Mouse (Mus musculus) frontal cortex, postnatal 14 days (tissue): Measurements from ENCODE around the gene Fa2h.

Experiments
- DNase-seq, 2 experiments: peaks; one replicate each; pipeline ENCODE4 v3.0.0; 2022; ENCODE audit warnings: low spot score in 2 of 2

The Fa2h gene

GRCm38 (mm10) chr8:111299821-111300568 lies 93.6 kb downstream of the Fa2h start, which contains the start of gene Rfwd3:
TSS of gene Rfwd3 (minus strand) at chr8:111300222.
- peak; percentile 96 to 98 for DNase-seq

- peak; percentile 13 to 18 for DNase-seq
Observed at GRCm38 (mm10) chr8:111299363-111299820, 94.2 kb downstream of the Fa2h start.

- DNase-seq, result no peak
Observed at GRCm38 (mm10) chr8:111298011-111298410, 95.6 kb downstream of the Fa2h start.
